Comparison of ENCODE assay signal across 23 mouse cellular contexts in genomic region chr11:62464696-62465095, GRCm38 (mm10). TPM values are rescaled to one million over a fixed set of nuclear protein-coding genes. Genes with fewer than 3 reads are reported as not detected.
A peak's percentile ranks its signal among the peaks of the same experiment; 100 is the strongest.
DNase-seq lines count a peak whose midpoint lies in the region; ATAC-seq and TF ChIP-seq lines count a peak whose summit lies in the region.
"Had no signal": no experiment of that assay in that cellular context is flagged by ENCODE, and none has a peak within 500 bp of the region (broad histone marks: within the 10 kb centered on the region; RNA-seq: fewer than 3 reads in every experiment).

No protein-coding gene starts in this region.

- peak overlapping the region; percentile 3; the same call in 1 of the 2 replicates for H3K27ac ChIP-seq in heart, embryonic 10.5 days
- no peak overlapping the region for H3K27ac ChIP-seq in heart, embryonic 11.5 days (ENCODE audit: low read depth, low read length)
- H3K27ac ChIP-seq in liver, postnatal 0 days (ENCODE audit: low read depth) = peak overlapping the region; percentile 19; the same call in 1 of the 2 replicates
- H3K27ac ChIP-seq: hindbrain, embryonic 14.5 days; kidney, postnatal 0 days; midbrain, embryonic 12.5 days; neural tube, embryonic 13.5 days had no signal

- no peaks in the 10 kb centered on the region for H3K27me3 ChIP-seq in heart, embryonic 10.5 days (ENCODE audit: insufficient read depth, poor library complexity, severe bottlenecking)
- H3K27me3 ChIP-seq in heart, embryonic 11.5 days (ENCODE audit: control insufficient read depth, insufficient read depth, low read length) = no peaks in the 10 kb centered on the region
- H3K27me3 ChIP-seq in liver, postnatal 0 days (ENCODE audit: insufficient read depth, low read length) = no peaks in the 10 kb centered on the region
- H3K27me3 ChIP-seq: CH12.LX; midbrain, embryonic 12.5 days; neural tube, embryonic 13.5 days had no signal

- no peak; the same call in 1 of the 2 replicates for ATAC-seq in heart, embryonic 11.5 days (replicated peaks; ENCODE audit: insufficient number of reproducible peaks, low FRiP score, low TSS enrichment)
- peak; percentile 86 for ATAC-seq in erythroid progenitor cell, adult 5-6 weeks (replicated peaks; ENCODE audit: low FRiP score, poor library complexity, severe bottlenecking)
- ATAC-seq in liver, postnatal 0 days = peak; percentile 77
- ATAC-seq: activated CD4-positive, CD25-positive, alpha-beta regulatory T cell, adult 4 months; forebrain, embryonic 14.5 days; intestine, embryonic 16.5 days had no signal

- TF ChIP-seq CTCF in liver, postnatal 0 days (IDR thresholded peaks at IDR 0.05; ENCODE audit: low read depth) = no peak

- no peaks in the 10 kb centered on the region for H3K9me3 ChIP-seq in heart, embryonic 10.5 days
- no peaks in the 10 kb centered on the region for H3K9me3 ChIP-seq in heart, embryonic 11.5 days (replicated peaks; ENCODE audit: control insufficient read depth, low read length)
- no peaks in the 10 kb centered on the region for H3K9me3 ChIP-seq in liver, postnatal 0 days (ENCODE audit: low read length)
- H3K9me3 ChIP-seq: midbrain, embryonic 12.5 days; neural tube, embryonic 13.5 days had no signal

- peak; percentile 94 for TF ChIP-seq EP300 in liver, postnatal 0 days (IDR thresholded peaks at IDR 0.05; ENCODE audit: low read depth)

- H3K4me3 ChIP-seq in heart, embryonic 10.5 days = no peak overlapping the region
- H3K4me3 ChIP-seq in heart, embryonic 11.5 days (ENCODE audit: low read depth, low read length) = no peak overlapping the region
- no peak overlapping the region for H3K4me3 ChIP-seq in liver, postnatal 0 days (ENCODE audit: low read depth, low read length)
- H3K4me3 ChIP-seq: left cerebral cortex, adult 2 months; midbrain, embryonic 12.5 days; neural tube, embryonic 13.5 days had no signal

- 87% methylated on average over 3 of the region's 3 CpGs for WGBS in heart, embryonic 10.5 days
- WGBS in heart, embryonic 11.5 days (ENCODE audit: insufficient replicate concordance) = 77% methylated on average over 3 of the region's 3 CpGs
- whole genome bisulfite sequencing in liver, postnatal 0 days (ENCODE audit: insufficient replicate concordance) = 57% methylated on average over 3 of the region's 3 CpGs

- peaks cover 18% of the 10 kb centered on the region for H3K4me1 ChIP-seq in heart, embryonic 10.5 days
- peaks cover 20% of the 10 kb centered on the region for H3K4me1 ChIP-seq in heart, embryonic 11.5 days (ENCODE audit: control insufficient read depth, insufficient read depth, low read length)
- peaks cover 32% of the 10 kb centered on the region for H3K4me1 ChIP-seq in liver, postnatal 0 days (ENCODE audit: insufficient read depth)
- H3K4me1 ChIP-seq: midbrain, embryonic 12.5 days had no signal

- H3K9ac ChIP-seq in heart, embryonic 11.5 days (ENCODE audit: low read depth, low read length) = no peak overlapping the region
- no peak overlapping the region for H3K9ac ChIP-seq in liver, postnatal 0 days (replicated peaks)
- H3K9ac ChIP-seq: hindbrain, embryonic 14.5 days; lung, embryonic 14.5 days; midbrain, embryonic 12.5 days; neural tube, embryonic 13.5 days had no signal

- no peak for DNase-seq in heart, embryonic 10.5 days (ENCODE audit: low spot score)
- DNase-seq in MEL-GATA-1-ER (ENCODE audit: extremely low read depth, low read depth) = peak; percentile 86
- no peak for DNase-seq in liver, postnatal 0 days
- DNase-seq in frontal cortex, postnatal 36 days (ENCODE audit: low spot score in 2 of 2) = no peak
- no peak for DNase-seq in adrenal gland, postnatal 10 days
- no peak for DNase-seq in layer of hippocampus, postnatal 10 days (ENCODE audit: low spot score in 2 of 2)
- DNase-seq: adrenal gland, postnatal 36 days; cerebellum, postnatal 14 days; heart, postnatal 14 days; lung, embryonic 14.5 days; lung, postnatal 4 days; right cerebral cortex, postnatal 25 days had no signal

- 0 out of 2 replicates have a peak, but pooled peaks cover 3% of the 10 kb centered on the region for H3K36me3 ChIP-seq in heart, embryonic 10.5 days
- no peaks in the 10 kb centered on the region for H3K36me3 ChIP-seq in heart, embryonic 11.5 days (ENCODE audit: control insufficient read depth, insufficient read depth, low read length)
- no peaks in the 10 kb centered on the region for H3K36me3 ChIP-seq in liver, postnatal 0 days (replicated peaks; ENCODE audit: insufficient read depth, low read length)
- H3K36me3 ChIP-seq: midbrain, embryonic 12.5 days; neural tube, embryonic 13.5 days had no signal

- no peak overlapping the region; the same call in 1 of the 2 replicates for H3K4me2 ChIP-seq in heart, embryonic 11.5 days
- peak overlapping the region; percentile 49 for H3K4me2 ChIP-seq in liver, postnatal 0 days (ENCODE audit: low read depth, low read length)
- H3K4me2 ChIP-seq: hindbrain, embryonic 14.5 days; lung, embryonic 14.5 days; midbrain, embryonic 12.5 days; neural tube, embryonic 13.5 days had no signal

RNA-seq across cellular contexts. Expression of gene Ncor1, which starts 6.4 kb away (rescaled TPM):
- 114 and 134 TPM in 2 replicates for polyA plus RNA-seq in heart, embryonic 10.5 days (2016; fragmentation: Nextera tagmentation; extraction: Ambion mirVana)
- 128 and 149 TPM in 2 replicates for polyA plus RNA-seq in heart, embryonic 11.5 days (2014; fragmentation: Nextera tagmentation; extraction: Ambion mirVana)
- 222 and 243 TPM in 2 replicates for total RNA-seq in erythroid progenitor cell, adult 5-6 weeks (2015; ENCODE audit: low replicate concordance)
- 252 and 266 TPM in 2 replicates for total RNA-seq in erythroid progenitor cell, adult 5-6 weeks (2017; ENCODE audit: low replicate concordance)
- polyA plus RNA-seq in liver, postnatal 0 days (2015; fragmentation: Nextera tagmentation; extraction: Ambion mirVana) = 48.1 and 52.0 TPM in 2 replicates
- 100 to 1,000 TPM; 157 to 180 TPM for total RNA-seq in adrenal gland, postnatal 10 days (2021)
- 100 to 1,000 TPM; 250 to 284 TPM for total RNA-seq in layer of hippocampus, postnatal 10 days (2021)

RNA-seq across cellular contexts. Expression of gene Pigl, which starts 6.4 kb away (rescaled TPM):
- polyA plus RNA-seq in heart, embryonic 10.5 days (2016; fragmentation: Nextera tagmentation; extraction: Ambion mirVana) = 14.1 and 15.4 TPM in 2 replicates
- 14.0 and 15.1 TPM in 2 replicates for polyA plus RNA-seq in heart, embryonic 11.5 days (2014; fragmentation: Nextera tagmentation; extraction: Ambion mirVana)
- 2.1 and 3.6 TPM in 2 replicates for total RNA-seq in erythroid progenitor cell, adult 5-6 weeks (2015; ENCODE audit: low replicate concordance)
- total RNA-seq in erythroid progenitor cell, adult 5-6 weeks (2017; ENCODE audit: low replicate concordance) = 1.7 TPM in 1 of 2 replicates, not detected in the other
- polyA plus RNA-seq in liver, postnatal 0 days (2015; fragmentation: Nextera tagmentation; extraction: Ambion mirVana) = 2.6 and 2.7 TPM in 2 replicates
- 1 to 10 TPM; 7.2 to 8.1 TPM for total RNA-seq in adrenal gland, postnatal 10 days (2021)
- total RNA-seq in layer of hippocampus, postnatal 10 days (2021) = 1 to 10 TPM; 7.0 to 7.6 TPM
